In genomic region chr1:164905047-164905446, GRCm38 (mm10) we compare ENCODE assay signal across 9 mouse cellular contexts. TPM values are rescaled to one million over a fixed set of nuclear protein-coding genes. Genes with fewer than 3 reads are reported as not detected.
A peak's percentile ranks its signal among the peaks of the same experiment; 100 is the strongest.
DNase-seq lines count a peak whose midpoint lies in the region; ATAC-seq and TF ChIP-seq lines count a peak whose summit lies in the region.
"Had no signal": no experiment of that assay in that cellular context is flagged by ENCODE, and none has a peak within 500 bp of the region (broad histone marks: within the 10 kb centered on the region; RNA-seq: fewer than 3 reads in every experiment).

No protein-coding gene starts in this region.

- H3K4me1 ChIP-seq in intestine, postnatal 0 days (replicated peaks; ENCODE audit: control insufficient read depth, insufficient read depth, low read length), result no peaks in the 10 kb centered on the region
- no peaks in the 10 kb centered on the region for H3K4me1 ChIP-seq in lung, embryonic 16.5 days (replicated peaks; ENCODE audit: control insufficient read depth, insufficient read depth, low read length)
- H3K4me1 ChIP-seq: limb, embryonic 12.5 days had no signal

- H3K27me3 ChIP-seq in intestine, postnatal 0 days (replicated peaks; ENCODE audit: control insufficient read depth, insufficient read depth, low read length), result no peaks in the 10 kb centered on the region
- no peaks in the 10 kb centered on the region for H3K27me3 ChIP-seq in lung, embryonic 16.5 days (ENCODE audit: control insufficient read depth, insufficient read depth, low read depth, low read length)

- H3K9me3 ChIP-seq in intestine, postnatal 0 days (ENCODE audit: control insufficient read depth), result no peaks in the 10 kb centered on the region
- no peaks in the 10 kb centered on the region for H3K9me3 ChIP-seq in lung, embryonic 16.5 days (ENCODE audit: control insufficient read depth, low read length)
- H3K9me3 ChIP-seq: limb, embryonic 12.5 days had no signal

- TF ChIP-seq CTCF in intestine, postnatal 0 days (IDR thresholded peaks at IDR 0.05; ENCODE audit: low read depth), result peak; percentile 87

- no peaks in the 10 kb centered on the region for H3K36me3 ChIP-seq in intestine, postnatal 0 days (ENCODE audit: control insufficient read depth, insufficient read depth)
- no peaks in the 10 kb centered on the region for H3K36me3 ChIP-seq in lung, embryonic 16.5 days (ENCODE audit: control insufficient read depth, insufficient read depth, low read length)
- H3K36me3 ChIP-seq: limb, embryonic 12.5 days had no signal

- H3K4me2 ChIP-seq in intestine, postnatal 0 days (replicated peaks; ENCODE audit: low read depth), result no peak overlapping the region
- no peak overlapping the region for H3K4me2 ChIP-seq in lung, embryonic 16.5 days (ENCODE audit: low read depth, low read length)
- H3K4me2 ChIP-seq: limb, embryonic 12.5 days had no signal

- H3K27ac ChIP-seq in intestine, postnatal 0 days (ENCODE audit: low read depth, low read length), result no peak overlapping the region
- no peak overlapping the region for H3K27ac ChIP-seq in lung, embryonic 16.5 days (ENCODE audit: low read length)
- H3K27ac ChIP-seq: limb, embryonic 12.5 days had no signal

- no peak for ATAC-seq in intestine, postnatal 0 days
- ATAC-seq in lung, embryonic 16.5 days (ENCODE audit: low read depth), result peak; percentile 61

- DNase-seq in urinary bladder, adult 18-20 months (ENCODE audit: low spot score in 2 of 2), result peak; percentile 13 to 18
- DNase-seq in urinary bladder, adult 2 months (ENCODE audit: low spot score), result no peak
- DNase-seq in cerebellum, postnatal 14 days, result peak; percentile 84 to 87
- DNase-seq in gastrocnemius, postnatal 14 days, result peak; percentile 74
- peak; percentile 44 for DNase-seq in ovary, postnatal 14 days (ENCODE audit: low spot score)
- peak; percentile 66 for DNase-seq in thymus, postnatal 36 days

- H3K4me3 ChIP-seq in intestine, postnatal 0 days (ENCODE audit: low read depth, low read length), result no peak overlapping the region
- H3K4me3 ChIP-seq in lung, embryonic 16.5 days (ENCODE audit: low read length), result no peak overlapping the region
- H3K4me3 ChIP-seq: limb, embryonic 12.5 days had no signal

- H3K9ac ChIP-seq in intestine, postnatal 0 days (ENCODE audit: low read depth, low read length), result no peak overlapping the region
- no peak overlapping the region for H3K9ac ChIP-seq in lung, embryonic 16.5 days (ENCODE audit: low read length)
- H3K9ac ChIP-seq: limb, embryonic 12.5 days had no signal

- WGBS in intestine, postnatal 0 days, result 58% methylated on average over 4 of the region's 4 CpGs
- 42% methylated on average over 4 of the region's 4 CpGs for WGBS in lung, embryonic 16.5 days

- intact Hi-C loops in gastrocnemius, postnatal 14 days (cut with DNase I; ENCODE audit: low total_unique reads), result loop anchor here (5.0 to 10.0 kb wide), 3 partner anchors 210 to 590 kb away; no protein-coding TSS in a partner anchor

RNA-seq across cellular contexts. Expression of gene Xcl1, which starts 30.3 kb away (rescaled TPM):
- 1.7 and 2.2 TPM in 2 replicates for polyA plus RNA-seq in urinary bladder, adult 2 months (2012; rRNA removed)
- total RNA-seq in gastrocnemius, postnatal 14 days (2021), result not detected
- polyA plus RNA-seq in intestine, postnatal 0 days (2015; fragmentation: Nextera tagmentation; extraction: Ambion mirVana), result 0.31 TPM in 1 of 2 replicates, not detected in the other
- 0.33 and 1.1 TPM in 2 replicates for polyA plus RNA-seq in lung, embryonic 16.5 days (2015; fragmentation: Nextera tagmentation; extraction: Ambion mirVana)
- polyA plus RNA-seq: limb, embryonic 12.5 days had no signal
